Mouse (Mus musculus) cortical plate, adult 2 months (tissue): ENCODE results near the gene Gm49673.
"Not testable (repeated sequence)": the region's sequence is repeated elsewhere in the genome, so short reads cannot be mapped to it uniquely, and the experiment has no call there.

Experiments used
- CTCF ChIP-seq: fragments of 200-500 bp; IDR thresholded peaks from 2 replicates; pipeline ENCODE4 v1.5.1; 2011; ENCODE audit warnings: mild to moderate bottlenecking, control low read depth, low read length; ENCODE audit not compliant: insufficient read depth; ENCODE audit errors: extremely low read depth
- POLR2A ChIP-seq: fragments of 200-500 bp; IDR thresholded peaks from 2 replicates; pipeline ENCODE4 v1.6.1; 2011; ENCODE audit warnings: mild to moderate bottlenecking, low read length, control low read depth; ENCODE audit not compliant: insufficient read depth; ENCODE audit errors: extremely low read depth

DNA sequence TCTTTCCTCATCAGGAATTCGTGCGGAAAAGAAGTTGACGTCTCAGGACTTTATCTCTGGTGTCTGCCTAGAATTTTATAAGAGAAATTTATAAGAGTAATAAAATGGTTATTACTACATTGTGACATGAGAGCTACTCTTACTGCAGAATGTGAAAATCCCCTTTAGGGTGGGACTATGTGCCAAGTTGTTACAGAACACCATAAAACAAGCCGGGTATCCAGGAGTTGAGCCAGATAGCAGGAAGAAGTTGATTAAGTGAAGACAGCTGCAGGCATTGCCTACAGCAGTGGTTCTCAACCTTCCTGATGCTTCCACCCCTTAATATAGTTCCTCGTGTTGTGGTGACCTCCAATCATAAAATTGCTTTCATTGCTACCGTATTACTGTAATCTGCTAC is 30.7 kb downstream of the Gm49673 start:
- TF ChIP-seq CTCF, POLR2A: not testable (repeated sequence)
